Mouse (Mus musculus): ENCODE measurements around the gene Ccdc59.

The Ccdc59 gene

DNA sequence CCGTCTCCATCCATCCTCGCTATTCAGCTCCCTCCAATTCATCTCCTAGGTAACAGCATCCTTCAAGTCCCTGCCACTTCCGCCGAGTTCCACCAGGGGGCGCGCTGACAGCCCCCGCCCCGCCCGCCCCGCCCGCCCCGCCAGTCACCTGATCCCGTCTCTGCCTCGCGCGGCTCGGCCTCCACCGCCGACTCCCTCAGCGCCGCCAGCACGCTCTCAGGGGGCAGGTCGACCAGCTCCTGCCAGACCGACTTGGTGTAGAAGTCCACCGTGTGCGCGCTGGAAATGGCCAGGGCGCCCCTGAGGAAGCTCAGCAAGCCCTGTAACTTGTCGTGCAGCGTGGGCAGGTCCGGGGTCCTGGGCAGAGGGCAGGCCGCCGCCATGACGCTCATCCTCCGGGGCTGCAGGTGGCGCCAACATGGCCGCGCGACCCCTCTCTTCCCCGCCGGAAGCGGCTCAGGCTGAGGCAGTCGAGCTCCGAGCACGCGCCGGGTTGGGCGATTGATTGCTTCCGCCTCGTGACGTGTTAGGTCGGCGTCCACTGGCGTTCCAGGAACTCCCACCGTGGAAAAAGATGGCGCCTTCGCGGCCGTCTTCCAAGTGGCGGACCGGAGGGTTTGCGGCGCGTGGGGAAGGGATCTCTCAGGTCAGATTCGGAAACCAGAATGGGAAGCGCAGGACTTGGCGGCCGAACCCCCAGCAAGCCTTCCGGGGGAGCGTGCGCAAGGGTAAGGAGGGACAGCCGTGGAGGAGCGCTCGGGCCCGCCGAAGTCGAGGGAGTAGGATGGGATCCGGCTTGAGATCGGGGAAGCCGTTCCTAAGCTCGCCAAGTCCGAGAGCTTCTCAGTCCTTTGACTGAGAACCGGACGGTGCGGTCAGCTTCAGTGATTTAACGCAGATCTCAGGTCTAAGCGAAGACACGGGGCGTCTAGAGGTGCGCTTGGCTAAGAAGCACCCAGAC, at the start of gene Ccdc59, which contains the start of gene Mettl25:
Gene Ccdc59 (plus strand): TSS at position 140 of the 961 bp plus-strand sequence.
Gene Mettl25 (minus strand): TSS at position 453 of the 961 bp plus-strand sequence.
- in situ Hi-C loops (cut with MboI; ENCODE audit: unreplicated experiment in 2 of 2): no loop called here

DNA sequence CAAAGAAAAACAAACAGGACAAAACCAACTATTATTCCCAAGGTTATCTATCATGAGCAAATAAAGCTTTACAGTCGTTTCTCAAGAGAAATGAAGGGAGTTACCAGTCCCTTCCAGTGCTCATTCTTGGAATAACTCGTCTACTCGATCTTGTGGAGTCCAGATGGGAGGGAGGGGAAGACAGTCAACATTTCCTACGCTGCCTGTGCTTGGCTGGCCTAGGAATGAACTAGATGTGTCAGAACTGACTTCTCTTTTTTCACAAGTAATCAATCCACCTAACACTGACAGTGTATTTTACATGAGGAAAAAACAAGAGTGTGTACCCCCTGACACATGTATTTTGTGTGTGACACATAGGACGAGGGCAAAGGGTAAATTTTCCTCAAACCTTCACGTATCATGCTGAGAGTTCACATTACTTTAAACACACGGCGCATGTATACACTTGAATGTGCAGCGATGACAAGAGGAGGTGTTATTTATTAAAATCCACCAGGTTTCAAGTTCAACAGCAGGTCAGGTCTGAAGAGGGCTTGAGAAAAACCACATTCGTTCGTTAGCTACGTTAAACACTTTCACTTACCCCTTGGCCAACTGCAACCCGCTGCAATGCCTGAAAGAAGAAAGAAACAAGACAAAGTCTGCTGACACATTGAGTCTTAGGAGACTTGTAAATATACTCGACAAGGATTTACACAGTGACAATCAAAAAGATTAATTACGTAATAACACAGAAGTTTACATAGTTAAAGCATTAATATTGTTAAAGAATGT, 46.9 kb upstream of the Ccdc59 start:
- in situ Hi-C loops (cut with MboI; ENCODE audit: unreplicated experiment in 2 of 2): no loop called here

DNA sequence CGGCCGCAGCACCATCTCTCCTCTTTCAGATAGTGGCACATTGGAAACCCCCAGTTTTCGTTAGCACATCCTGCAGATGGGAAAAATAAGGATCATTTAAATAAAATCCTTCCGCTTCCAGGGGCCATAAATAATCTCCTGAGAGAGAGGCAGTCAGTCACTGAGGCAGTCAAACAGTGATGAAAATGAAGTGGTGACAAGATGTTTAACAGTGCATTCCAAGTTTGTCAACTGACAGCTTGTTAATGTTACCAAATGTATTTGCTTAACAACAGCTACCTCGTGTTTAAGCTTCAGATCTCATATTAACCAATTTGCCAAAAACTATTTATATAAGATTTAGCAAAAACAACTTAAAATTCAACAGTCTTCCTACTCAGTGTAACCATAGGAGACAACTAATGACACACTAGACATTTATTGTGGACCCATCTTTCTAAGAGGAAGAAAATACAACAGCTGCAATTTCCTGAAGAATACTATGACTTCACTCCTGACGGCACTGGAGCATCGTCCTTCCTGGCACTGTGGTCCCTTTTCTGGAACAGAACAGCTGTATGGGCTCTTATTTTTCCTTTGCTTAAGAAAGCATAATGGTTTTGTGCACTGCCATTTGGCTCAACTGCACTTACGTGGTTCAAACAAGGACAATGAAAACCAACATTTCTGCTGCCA, 43.5 kb upstream of the Ccdc59 start:
- in situ Hi-C loops (cut with MboI; ENCODE audit: unreplicated experiment in 2 of 2): no loop called here

DNA sequence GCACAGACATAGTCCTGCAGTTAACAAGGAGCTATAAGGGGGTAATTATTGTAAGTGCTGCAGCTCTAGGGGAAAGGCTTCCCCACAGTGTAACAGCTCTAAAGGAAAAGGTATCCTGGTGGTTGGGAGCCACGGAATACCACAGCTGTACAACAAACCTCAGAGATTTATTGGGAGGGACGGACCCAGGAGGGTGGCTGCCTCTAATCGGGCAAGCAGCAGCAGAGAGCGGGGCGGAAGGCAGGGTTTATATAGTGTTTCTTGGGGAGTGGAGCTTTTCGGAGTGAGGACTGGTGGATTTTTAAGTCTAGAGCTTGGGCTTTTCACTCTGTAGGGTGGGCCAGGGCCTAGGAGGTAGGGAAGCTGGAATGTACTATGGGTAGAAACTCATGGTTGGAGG, 39.7 kb upstream of the Ccdc59 start:
- in situ Hi-C loops (cut with MboI; ENCODE audit: unreplicated experiment in 2 of 2): no loop called here

DNA sequence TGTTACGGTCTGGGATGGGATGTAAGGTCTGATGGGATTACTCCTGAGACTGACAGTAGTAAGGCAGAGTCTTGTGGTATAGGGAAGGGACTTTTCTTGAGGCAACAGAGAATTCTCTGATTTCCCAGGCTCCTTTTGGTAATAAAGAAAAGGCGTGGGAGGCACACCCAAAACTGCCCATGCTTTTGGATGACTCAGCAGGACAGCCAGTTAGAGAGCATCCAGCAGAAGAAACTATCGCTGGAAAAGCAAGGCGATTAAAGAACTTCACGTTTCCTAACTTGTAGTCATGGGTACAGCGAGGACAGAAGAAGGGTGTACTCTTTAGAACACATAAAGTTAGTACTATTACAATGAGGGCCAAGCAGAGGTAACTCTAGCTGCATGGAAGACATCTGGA, 38.7 kb upstream of the Ccdc59 start:
- in situ Hi-C loops (cut with MboI; ENCODE audit: unreplicated experiment in 2 of 2): no loop called here

DNA sequence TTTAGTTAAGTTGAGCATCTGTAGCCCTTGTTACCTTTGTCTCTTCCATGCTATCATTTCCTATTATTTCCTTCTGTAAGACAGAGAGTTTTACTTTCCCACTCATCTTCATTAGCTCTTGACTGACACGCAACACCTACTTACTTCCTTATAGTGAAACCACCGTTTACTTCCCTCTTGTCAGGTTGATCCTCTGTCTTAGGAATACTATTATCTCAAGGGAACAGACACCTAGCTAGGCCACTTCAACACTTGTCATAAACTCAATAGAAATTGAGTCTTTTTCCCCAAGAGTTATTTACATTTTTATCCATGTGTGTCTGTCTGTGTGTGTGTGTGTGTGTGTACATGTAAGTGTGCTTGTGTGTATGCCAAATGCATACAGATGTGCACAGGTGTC, 37.4 kb upstream of the Ccdc59 start:
- in situ Hi-C loops (cut with MboI; ENCODE audit: unreplicated experiment in 2 of 2): no loop called here

DNA sequence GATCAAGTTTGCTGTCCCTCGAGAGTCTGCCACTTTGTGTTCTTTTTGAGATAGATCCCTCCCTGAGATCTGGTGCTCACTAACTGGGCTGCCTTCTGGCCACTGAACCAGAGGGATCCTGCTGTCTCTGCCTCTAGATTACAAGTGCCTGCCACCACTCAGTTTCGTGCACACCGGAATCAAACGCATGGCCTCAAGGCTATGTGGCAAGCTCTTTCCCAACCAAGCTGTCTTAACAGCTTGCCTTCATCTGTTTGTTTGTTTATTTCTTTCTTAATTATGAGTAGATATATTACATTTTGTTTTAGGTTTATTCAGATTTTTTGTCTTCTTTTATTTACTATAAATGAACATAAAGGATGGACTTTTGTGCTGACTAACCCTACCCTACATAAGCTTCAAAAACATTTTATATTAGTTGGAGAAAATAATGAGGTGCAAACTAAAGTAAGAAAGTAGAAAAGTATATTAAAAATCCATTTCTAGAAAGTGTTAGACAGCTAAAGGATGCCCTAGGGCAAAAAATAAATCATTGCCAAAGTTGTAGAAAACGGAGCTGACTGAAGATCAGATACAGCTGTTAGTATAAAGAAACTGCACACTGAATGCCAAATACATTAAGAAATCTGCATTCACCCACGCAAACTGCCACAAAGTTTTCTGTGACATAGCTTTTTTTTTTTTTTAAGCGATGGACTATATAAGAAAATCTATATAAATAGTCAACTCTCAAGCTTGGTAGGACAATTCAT, 34.4 kb upstream of the Ccdc59 start:
- in situ Hi-C loops (cut with MboI; ENCODE audit: unreplicated experiment in 2 of 2): no loop called here

DNA sequence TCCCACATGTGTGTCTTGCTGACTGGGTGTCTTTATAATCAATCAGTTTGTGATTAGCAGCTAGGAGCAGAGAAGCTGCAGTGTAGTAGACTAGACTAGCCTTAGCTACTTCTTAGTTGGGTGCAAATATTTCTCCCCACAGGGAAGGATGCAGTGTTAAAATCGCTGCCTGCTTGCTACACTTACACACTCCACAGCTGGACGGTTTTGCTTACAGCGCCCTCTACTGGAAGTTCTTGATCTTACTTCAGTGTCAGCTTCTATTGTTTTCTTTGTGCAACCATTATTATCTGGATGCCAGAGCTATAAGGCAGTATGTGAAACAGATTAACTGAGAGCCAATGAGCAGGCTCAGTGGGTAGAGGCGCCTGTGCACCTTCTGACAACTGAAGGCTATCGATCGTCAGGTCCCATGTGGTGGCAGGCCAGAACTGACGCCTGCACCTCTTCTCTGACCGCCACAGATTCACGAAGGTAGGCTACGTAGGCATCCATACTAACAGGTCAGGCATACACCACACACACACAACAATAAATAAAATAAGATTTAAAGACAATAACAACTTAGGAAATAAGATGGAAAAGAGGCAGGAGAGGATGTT, 6.1 kb upstream of the Ccdc59 start:
- in situ Hi-C loops (cut with MboI; ENCODE audit: unreplicated experiment in 2 of 2): no loop called here

DNA sequence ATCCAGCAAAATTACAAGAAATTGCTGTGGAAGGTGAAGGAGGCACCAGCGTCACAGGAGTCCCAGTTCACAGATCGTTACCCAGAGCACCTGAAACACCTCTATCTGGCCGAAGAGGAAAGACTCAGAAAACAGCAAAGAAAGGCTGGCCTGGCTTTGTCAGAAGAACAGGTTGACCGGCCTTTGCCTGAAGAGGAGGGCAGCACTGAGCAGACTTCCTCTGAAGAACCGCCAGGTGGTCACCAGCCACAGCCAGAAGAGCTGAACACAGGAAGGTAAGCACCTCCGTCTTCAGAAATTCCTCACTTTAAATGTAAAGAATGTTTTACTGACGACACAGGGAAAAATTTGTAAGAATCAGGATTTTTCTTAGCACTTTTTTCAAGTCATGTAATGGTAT, 1.7 kb downstream of the Ccdc59 start:
- in situ Hi-C loops (cut with MboI; ENCODE audit: unreplicated experiment in 2 of 2): no loop called here

DNA sequence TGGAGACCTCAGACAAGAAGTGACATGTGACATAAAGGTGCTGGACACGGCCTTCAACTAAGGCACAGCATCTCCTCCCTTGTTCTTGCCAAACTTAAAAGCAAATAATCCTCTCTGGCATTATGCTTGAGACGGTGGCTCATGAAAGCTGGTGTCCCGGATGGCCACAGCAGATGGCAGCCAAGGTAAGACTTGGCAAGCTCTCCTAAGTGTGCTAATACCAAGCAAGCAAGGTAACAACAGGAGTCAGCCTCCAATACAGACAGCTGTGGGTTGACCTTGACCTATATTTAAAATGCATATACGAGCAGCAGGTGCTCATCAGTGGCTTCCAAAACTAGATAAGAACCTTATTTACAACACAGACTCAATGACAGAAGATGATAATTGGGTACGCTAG, 9.4 kb downstream of the Ccdc59 start:
- in situ Hi-C loops (cut with MboI; ENCODE audit: unreplicated experiment in 2 of 2): no loop called here

DNA sequence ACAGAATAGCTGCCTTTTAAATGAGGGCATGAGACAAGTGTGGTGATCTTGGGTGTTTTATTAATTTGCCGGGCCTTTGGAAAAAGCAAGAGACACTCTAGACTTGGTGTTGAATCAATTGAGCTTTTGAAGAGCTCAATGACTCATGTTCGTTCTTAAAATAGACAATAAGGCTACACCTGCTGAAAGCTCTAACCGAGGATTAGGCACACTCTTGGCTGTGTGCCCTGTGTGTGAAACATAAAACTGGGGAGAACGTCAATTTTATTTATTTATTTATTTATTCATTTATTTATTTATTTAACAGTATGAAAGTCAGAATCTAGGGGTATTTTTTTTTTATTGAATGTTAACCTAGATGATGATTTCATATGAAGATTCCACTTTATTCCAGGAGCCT, 10.3 kb downstream of the Ccdc59 start:
- in situ Hi-C loops (cut with MboI; ENCODE audit: unreplicated experiment in 2 of 2): no loop called here

DNA sequence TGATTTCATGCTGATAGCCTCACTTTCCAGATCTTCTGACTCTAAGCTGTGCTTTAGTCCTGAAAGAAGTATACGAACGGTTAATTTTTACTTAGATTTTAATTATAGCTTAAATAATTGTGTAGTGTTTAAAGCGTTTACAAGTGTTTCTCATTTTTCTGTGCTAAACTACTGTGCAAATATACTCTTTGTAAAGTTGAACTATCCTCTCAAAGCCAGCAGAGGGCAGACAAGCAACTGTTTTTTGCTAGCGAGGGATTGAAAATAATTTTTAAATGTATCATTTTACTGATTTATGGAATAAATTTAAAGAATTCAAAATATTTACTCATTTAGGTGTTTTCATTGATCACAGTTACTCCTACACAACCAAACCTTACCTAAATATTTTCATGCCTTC, 26.4 kb downstream of the Ccdc59 start:
- in situ Hi-C loops (cut with MboI; ENCODE audit: unreplicated experiment in 2 of 2): loop anchor here (5.0 to 10.0 kb wide), 2 partner anchors 717 to 720 kb away; no protein-coding TSS in a partner anchor
